Mouse (Mus musculus): ENCODE measurements at regions not wholly inside any gene's neighbourhood (a gene's known extent, or its start where the extent isn't known, plus 50 kb on each side); places are given as distances from the start of the nearest gene placed in this dataset.

DNA sequence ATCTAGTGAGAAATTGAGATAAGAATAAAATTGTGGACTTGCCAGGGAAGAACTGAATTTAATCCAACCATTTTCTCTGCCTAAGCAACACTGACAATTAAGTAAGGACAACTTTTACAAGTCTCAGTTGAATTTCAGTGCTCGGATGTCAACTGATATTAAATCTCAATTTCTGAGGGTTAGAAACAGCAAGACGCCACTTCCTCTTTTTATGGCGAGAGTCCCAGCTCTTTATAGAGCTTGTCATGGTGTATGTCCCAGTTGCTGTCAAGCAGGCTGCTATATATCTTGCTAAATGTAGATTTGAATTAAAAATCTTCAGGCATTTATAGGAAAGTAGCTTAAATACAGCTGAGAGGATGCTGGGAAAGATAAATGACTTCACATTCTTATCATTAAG is 697.8 kb upstream of the Got2 start:
- Histone ChIP-seq H3K9me3 (no peaks in the 10 kb centered on the region), H3K27me3 (ENCODE audit: poor library complexity, severe bottlenecking) (no peaks in the 10 kb centered on the region), H3K4me1 (no peaks in the 10 kb centered on the region), H3K36me3 (replicated peaks) (no peaks in the 10 kb centered on the region), H3K27ac (no peak overlapping the region), H3K4me3 (no peak overlapping the region)
- 89% methylated on average over 3 of the region's 3 CpGs for WGBS
- DNase-seq (ENCODE audit: extremely low spot score, low spot score), result no peak

- H3K4me1 ChIP-seq, result no peaks in the 10 kb centered on the region
- H3K27me3 ChIP-seq (ENCODE audit: poor library complexity, severe bottlenecking), result no peaks in the 10 kb centered on the region
- no peak for DNase-seq (ENCODE audit: extremely low spot score, low spot score)
- no peaks in the 10 kb centered on the region for H3K36me3 ChIP-seq (replicated peaks)
- 86% methylated on average over 10 of the region's 10 CpGs for WGBS
- H3K9me3 ChIP-seq, result no peaks in the 10 kb centered on the region
- H3K27ac ChIP-seq, result no peak overlapping the region
- H3K4me3 ChIP-seq, result no peak overlapping the region
Observed at GRCm38 (mm10) chr8:96552512-96552911, 664.2 kb upstream of the Got2 start.

DNA sequence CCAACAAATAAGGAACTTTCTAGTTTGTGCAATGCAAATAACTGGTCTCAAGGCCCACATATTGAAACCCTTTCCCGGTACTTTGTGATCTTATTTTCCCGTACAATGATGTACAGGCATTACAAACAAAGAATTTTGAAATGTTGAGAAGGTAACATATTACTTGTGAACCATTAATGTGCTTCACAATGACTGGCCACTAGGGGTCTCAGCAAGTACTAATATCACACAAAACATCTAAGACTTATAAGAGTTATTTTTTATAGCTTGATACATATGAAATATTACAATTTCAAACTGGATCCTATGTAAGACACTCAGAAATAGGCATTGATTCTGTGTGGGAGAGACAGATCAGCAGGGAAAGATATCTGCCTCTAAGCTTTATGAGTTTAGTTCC is 662.1 kb upstream of the Got2 start:
- no peak for DNase-seq (ENCODE audit: extremely low spot score, low spot score)
- H3K9me3 ChIP-seq, result no peaks in the 10 kb centered on the region
- H3K4me3 ChIP-seq, result no peak overlapping the region
- H3K36me3 ChIP-seq (replicated peaks), result no peaks in the 10 kb centered on the region
- no peaks in the 10 kb centered on the region for H3K27me3 ChIP-seq (ENCODE audit: poor library complexity, severe bottlenecking)
- H3K4me1 ChIP-seq, result no peaks in the 10 kb centered on the region
- no peak overlapping the region for H3K27ac ChIP-seq
- 83% methylated on average over 2 of the region's 2 CpGs for WGBS

- no peaks in the 10 kb centered on the region for H3K36me3 ChIP-seq (replicated peaks)
- DNase-seq (ENCODE audit: extremely low spot score, low spot score), result no peak
- WGBS, result 93% methylated on average over 4 of the region's 4 CpGs
- no peak overlapping the region for H3K27ac ChIP-seq
- no peaks in the 10 kb centered on the region for H3K4me1 ChIP-seq
- H3K4me3 ChIP-seq, result no peak overlapping the region
- no peaks in the 10 kb centered on the region for H3K27me3 ChIP-seq (ENCODE audit: poor library complexity, severe bottlenecking)
- H3K9me3 ChIP-seq, result no peaks in the 10 kb centered on the region
Observed at GRCm38 (mm10) chr8:96548663-96549062, 660.3 kb upstream of the Got2 start.

GRCm38 (mm10) chr8:96548187-96548586 is 659.8 kb upstream of the Got2 start:
- Histone ChIP-seq H3K4me3 (no peak overlapping the region), H3K36me3 (replicated peaks) (no peaks in the 10 kb centered on the region)

GRCm38 (mm10) chr8:96542215-96542614 is 653.9 kb upstream of the Got2 start:
- Histone ChIP-seq H3K4me3 (no peak overlapping the region), H3K36me3 (replicated peaks) (no peaks in the 10 kb centered on the region), H3K9me3 (no peaks in the 10 kb centered on the region), H3K27me3 (ENCODE audit: poor library complexity, severe bottlenecking) (no peaks in the 10 kb centered on the region), H3K4me1 (no peaks in the 10 kb centered on the region), H3K27ac (no peak overlapping the region)
- DNase-seq (ENCODE audit: extremely low spot score, low spot score), result no peak
- 91% methylated on average over 3 of the region's 3 CpGs for WGBS

More at GRCm38 (mm10) chr8:96548187-96548586, 659.8 kb upstream of the Got2 start:
- no peak for DNase-seq (ENCODE audit: extremely low spot score, low spot score)
- H3K4me1 ChIP-seq, result no peaks in the 10 kb centered on the region
- no peaks in the 10 kb centered on the region for H3K27me3 ChIP-seq (ENCODE audit: poor library complexity, severe bottlenecking)
- no peak overlapping the region for H3K27ac ChIP-seq
- H3K9me3 ChIP-seq, result no peaks in the 10 kb centered on the region

GRCm38 (mm10) chr8:96498854-96499253 is 610.5 kb upstream of the Got2 start:
- H3K4me1 ChIP-seq, result no peaks in the 10 kb centered on the region
- no peaks in the 10 kb centered on the region for H3K9me3 ChIP-seq
- H3K27ac ChIP-seq, result no peak overlapping the region
- no peaks in the 10 kb centered on the region for H3K27me3 ChIP-seq (ENCODE audit: poor library complexity, severe bottlenecking)
- DNase-seq (ENCODE audit: extremely low spot score, low spot score), result no peak
- no peaks in the 10 kb centered on the region for H3K36me3 ChIP-seq (replicated peaks)
- WGBS, result 76% methylated on average over 6 of the region's 6 CpGs
- H3K4me3 ChIP-seq, result no peak overlapping the region

- Histone ChIP-seq H3K36me3 (replicated peaks) (no peaks in the 10 kb centered on the region), H3K27me3 (ENCODE audit: poor library complexity, severe bottlenecking) (no peaks in the 10 kb centered on the region), H3K4me3 (no peak overlapping the region), H3K27ac (no peak overlapping the region), H3K4me1 (no peaks in the 10 kb centered on the region), H3K9me3 (no peaks in the 10 kb centered on the region)
- no peak for DNase-seq (ENCODE audit: extremely low spot score, low spot score)
- WGBS, result 90% methylated on average over 3 of the region's 3 CpGs
Observed at GRCm38 (mm10) chr8:96495406-96495805, 607.1 kb upstream of the Got2 start.

DNA sequence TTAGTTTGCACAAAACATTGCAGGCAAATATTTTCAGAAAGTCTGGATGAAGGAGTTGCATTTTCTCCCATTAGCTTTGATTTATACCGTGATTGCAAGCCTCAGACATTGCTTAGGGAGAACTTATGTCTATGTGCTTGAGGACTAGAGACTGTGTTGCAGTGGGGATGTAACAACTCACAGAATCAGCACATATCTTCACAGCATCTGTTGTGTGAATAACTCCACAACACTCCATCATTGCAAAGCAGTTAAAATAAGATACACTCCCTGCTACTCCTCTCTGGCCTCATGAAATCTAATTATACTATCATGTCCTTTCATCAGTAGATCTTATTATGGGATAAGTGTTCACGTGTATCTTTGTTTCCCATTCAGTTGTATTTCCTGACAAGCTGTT is 601.5 kb upstream of the Got2 start:
- WGBS, result 81% methylated on average over 2 of the region's 2 CpGs
- no peaks in the 10 kb centered on the region for H3K27me3 ChIP-seq (ENCODE audit: poor library complexity, severe bottlenecking)
- H3K36me3 ChIP-seq (replicated peaks), result no peaks in the 10 kb centered on the region
- DNase-seq (ENCODE audit: extremely low spot score, low spot score), result no peak
- H3K9me3 ChIP-seq, result no peaks in the 10 kb centered on the region
- H3K4me1 ChIP-seq, result peaks cover 19% of the 10 kb centered on the region
- H3K27ac ChIP-seq, result no peak overlapping the region
- no peak overlapping the region for H3K4me3 ChIP-seq

- no peak for DNase-seq (ENCODE audit: extremely low spot score, low spot score)
- 54% methylated on average over 7 of the region's 7 CpGs for WGBS
- peaks cover 19% of the 10 kb centered on the region for H3K4me1 ChIP-seq
- H3K9me3 ChIP-seq, result no peaks in the 10 kb centered on the region
- H3K4me3 ChIP-seq, result no peak overlapping the region
- no peaks in the 10 kb centered on the region for H3K27me3 ChIP-seq (ENCODE audit: poor library complexity, severe bottlenecking)
- no peak overlapping the region for H3K27ac ChIP-seq
- no peaks in the 10 kb centered on the region for H3K36me3 ChIP-seq (replicated peaks)
Observed at GRCm38 (mm10) chr8:96488741-96489453, 600.5 kb upstream of the Got2 start.

GRCm38 (mm10) chr8:96455915-96456314 is 567.6 kb upstream of the Got2 start:
- no peak for DNase-seq (ENCODE audit: extremely low spot score, low spot score)
- Histone ChIP-seq H3K4me3 (peak overlapping the region; percentile 10; the same call in 1 of the 2 replicates), H3K36me3 (replicated peaks) (no peaks in the 10 kb centered on the region), H3K27me3 (ENCODE audit: poor library complexity, severe bottlenecking) (peaks cover 17% of the 10 kb centered on the region; the same call in 1 of the 2 replicates), H3K4me1 (peaks cover 19% of the 10 kb centered on the region), H3K9me3 (no peaks in the 10 kb centered on the region), H3K27ac (no peak overlapping the region)
- 27% methylated on average over 6 of the region's 6 CpGs for WGBS

DNA sequence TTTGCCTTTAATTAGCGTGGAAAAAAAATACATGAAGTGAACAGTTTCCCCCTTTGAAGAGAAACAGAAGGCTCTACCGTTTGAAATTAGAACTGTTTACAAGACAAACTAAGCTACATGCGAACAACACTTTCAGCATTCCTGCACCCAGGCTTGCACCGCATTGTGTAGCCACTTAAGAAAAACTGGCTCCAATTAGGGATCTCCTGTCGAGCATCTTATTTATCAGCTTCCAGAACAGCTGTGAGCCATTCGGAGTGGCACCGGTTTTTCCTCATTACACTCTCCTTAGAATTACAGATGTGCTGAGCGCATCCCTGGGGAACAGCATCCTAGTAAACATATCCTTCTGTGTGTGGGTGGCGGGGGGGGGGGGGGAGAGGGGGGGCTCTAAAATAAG is 567.0 kb upstream of the Got2 start:
- 6% methylated on average over 9 of the region's 9 CpGs for WGBS
- Histone ChIP-seq H3K4me1 (peaks cover 19% of the 10 kb centered on the region), H3K9me3 (no peaks in the 10 kb centered on the region), H3K4me3 (peak overlapping the region; percentile 33; the same call in 1 of the 2 replicates), H3K27ac (no peak overlapping the region), H3K27me3 (ENCODE audit: poor library complexity, severe bottlenecking) (peaks cover 17% of the 10 kb centered on the region; the same call in 1 of the 2 replicates), H3K36me3 (replicated peaks) (no peaks in the 10 kb centered on the region)
- DNase-seq (ENCODE audit: extremely low spot score, low spot score), result peak; percentile 15

GRCm38 (mm10) chr8:96429708-96430107 is 541.4 kb upstream of the Got2 start:
- Histone ChIP-seq H3K9me3 (no peaks in the 10 kb centered on the region), H3K4me3 (no peak overlapping the region), H3K4me1 (no peaks in the 10 kb centered on the region), H3K27me3 (ENCODE audit: poor library complexity, severe bottlenecking) (no peaks in the 10 kb centered on the region), H3K36me3 (replicated peaks) (no peaks in the 10 kb centered on the region), H3K27ac (no peak overlapping the region)
- WGBS, result 53% methylated on average over 1 of the region's 1 CpGs
- DNase-seq (ENCODE audit: extremely low spot score, low spot score), result no peak

- H3K36me3 ChIP-seq (replicated peaks), result no peaks in the 10 kb centered on the region
- H3K27me3 ChIP-seq (ENCODE audit: poor library complexity, severe bottlenecking), result no peaks in the 10 kb centered on the region
- H3K9me3 ChIP-seq, result no peaks in the 10 kb centered on the region
- no peak overlapping the region for H3K27ac ChIP-seq
- DNase-seq (ENCODE audit: extremely low spot score, low spot score), result no peak
- H3K4me1 ChIP-seq, result no peaks in the 10 kb centered on the region
- 74% methylated on average over 1 of the region's 1 CpGs for WGBS
- H3K4me3 ChIP-seq, result no peak overlapping the region
Observed at GRCm38 (mm10) chr8:96426900-96427299, 538.6 kb upstream of the Got2 start.

Data from forebrain, embryonic 10.5 days (tissue).